Mouse (Mus musculus): ENCODE data around the gene Gm13285. TPM values are rescaled to one million over a fixed set of nuclear protein-coding genes. Genes with fewer than 3 reads are reported as not detected.
"Not testable (repeated sequence)": the region's sequence is repeated elsewhere in the genome, so short reads cannot be mapped to it uniquely, and the experiment has no call there.

Gene Gm13285
- polyA plus RNA-seq (2012; rRNA removed) = not detected in 2 replicates
- polyA plus RNA-seq (2014; fragmentation: Nextera tagmentation; extraction: Ambion mirVana) = 0.65 and 1.3 TPM in 2 replicates

- not testable (repeated sequence) for H3K9ac ChIP-seq (ENCODE audit: low read depth, low read length, severe bottlenecking); H3K36me3 ChIP-seq (ENCODE audit: control insufficient read depth, insufficient read depth, low read length); ATAC-seq (ENCODE audit: low FRiP score, low read depth); H3K4me1 ChIP-seq (ENCODE audit: control insufficient read depth, insufficient read depth, low read length); H3K4me2 ChIP-seq (replicated peaks; ENCODE audit: low read depth, low read length, severe bottlenecking); H3K27ac ChIP-seq (replicated peaks; ENCODE audit: low read depth, low read length); H3K4me3 ChIP-seq (replicated peaks; ENCODE audit: low read length); H3K9me3 ChIP-seq (ENCODE audit: control insufficient read depth, low read length); DNase-seq (ENCODE audit: low spot score); H3K27me3 ChIP-seq (ENCODE audit: control insufficient read depth, insufficient read depth, low read length)
- 12% methylated on average over 2 of the region's 7 CpGs for WGBS
These were observed at the start of gene Gm13285 for GRCm38 (mm10) chr4:88799365-88799764. Gene Gm13285, plus strand, starts transcription at chr4:88799665.

DNA sequence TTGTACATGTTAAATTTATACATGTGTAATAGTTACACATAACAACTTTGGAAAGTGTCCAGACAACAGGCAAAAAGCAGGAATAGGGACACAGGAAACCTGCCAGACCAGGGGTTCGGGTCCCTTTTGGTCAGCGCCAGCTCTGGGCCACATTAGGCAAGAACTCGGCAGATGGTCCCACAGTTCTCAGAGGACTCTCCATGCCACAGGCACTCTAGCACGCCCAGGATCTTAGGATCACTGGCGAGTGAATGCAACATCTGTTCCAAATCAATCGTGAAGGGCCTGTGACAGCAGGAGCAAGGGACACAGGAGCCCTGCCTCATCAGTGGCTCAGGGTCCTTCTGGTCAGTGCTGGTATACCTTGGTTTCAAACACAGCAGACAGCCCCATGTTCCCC, 49.5 kb upstream of the Gm13285 start:
- ATAC-seq (ENCODE audit: low FRiP score, low read depth) = no peak
- DNase-seq (ENCODE audit: low spot score) = no peak

GRCm38 (mm10) chr4:88754818-88755340, 44.6 kb upstream of the Gm13285 start, which contains the start of gene Gm13271:
Gene Gm13271, plus strand, starts transcription at chr4:88754868.
- H3K4me3 ChIP-seq (replicated peaks; ENCODE audit: low read length); H3K4me1 ChIP-seq (ENCODE audit: control insufficient read depth, insufficient read depth, low read length); H3K27me3 ChIP-seq (ENCODE audit: control insufficient read depth, insufficient read depth, low read length); H3K36me3 ChIP-seq (ENCODE audit: control insufficient read depth, insufficient read depth, low read length); H3K9ac ChIP-seq (ENCODE audit: low read depth, low read length, severe bottlenecking); H3K4me2 ChIP-seq (replicated peaks; ENCODE audit: low read depth, low read length, severe bottlenecking); DNase-seq (ENCODE audit: low spot score); H3K27ac ChIP-seq (replicated peaks; ENCODE audit: low read depth, low read length); H3K9me3 ChIP-seq (ENCODE audit: control insufficient read depth, low read length); ATAC-seq (ENCODE audit: low FRiP score, low read depth): not testable (repeated sequence)
- 75% methylated on average over 14 of the region's 15 CpGs for WGBS

More for the DNA sequence above, 49.5 kb upstream of the Gm13285 start:
- no peak overlapping the region for H3K9ac ChIP-seq (ENCODE audit: low read depth, low read length, severe bottlenecking)
- TF ChIP-seq POLR2A (IDR thresholded peaks at IDR 0.05; ENCODE audit: borderline replicate concordance, extremely low read depth, insufficient read depth, insufficient read length) = no peak
- no peak overlapping the region for H3K4me3 ChIP-seq (replicated peaks; ENCODE audit: low read length)
- H3K27me3 ChIP-seq (ENCODE audit: control insufficient read depth, insufficient read depth, low read length) = no peaks in the 10 kb centered on the region
- H3K4me1 ChIP-seq (ENCODE audit: control insufficient read depth, insufficient read depth, low read length) = peaks cover 6% of the 10 kb centered on the region; the same call in 1 of the 2 replicates
- H3K27ac ChIP-seq (replicated peaks; ENCODE audit: low read depth, low read length) = no peak overlapping the region
- H3K4me2 ChIP-seq (replicated peaks; ENCODE audit: low read depth, low read length, severe bottlenecking) = no peak overlapping the region
- H3K9me3 ChIP-seq (ENCODE audit: control insufficient read depth, low read length) = no peaks in the 10 kb centered on the region
- 19% methylated on average over 6 of the region's 6 CpGs for whole genome bisulfite sequencing
- H3K36me3 ChIP-seq (ENCODE audit: control insufficient read depth, insufficient read depth, low read length) = no peaks in the 10 kb centered on the region

DNA sequence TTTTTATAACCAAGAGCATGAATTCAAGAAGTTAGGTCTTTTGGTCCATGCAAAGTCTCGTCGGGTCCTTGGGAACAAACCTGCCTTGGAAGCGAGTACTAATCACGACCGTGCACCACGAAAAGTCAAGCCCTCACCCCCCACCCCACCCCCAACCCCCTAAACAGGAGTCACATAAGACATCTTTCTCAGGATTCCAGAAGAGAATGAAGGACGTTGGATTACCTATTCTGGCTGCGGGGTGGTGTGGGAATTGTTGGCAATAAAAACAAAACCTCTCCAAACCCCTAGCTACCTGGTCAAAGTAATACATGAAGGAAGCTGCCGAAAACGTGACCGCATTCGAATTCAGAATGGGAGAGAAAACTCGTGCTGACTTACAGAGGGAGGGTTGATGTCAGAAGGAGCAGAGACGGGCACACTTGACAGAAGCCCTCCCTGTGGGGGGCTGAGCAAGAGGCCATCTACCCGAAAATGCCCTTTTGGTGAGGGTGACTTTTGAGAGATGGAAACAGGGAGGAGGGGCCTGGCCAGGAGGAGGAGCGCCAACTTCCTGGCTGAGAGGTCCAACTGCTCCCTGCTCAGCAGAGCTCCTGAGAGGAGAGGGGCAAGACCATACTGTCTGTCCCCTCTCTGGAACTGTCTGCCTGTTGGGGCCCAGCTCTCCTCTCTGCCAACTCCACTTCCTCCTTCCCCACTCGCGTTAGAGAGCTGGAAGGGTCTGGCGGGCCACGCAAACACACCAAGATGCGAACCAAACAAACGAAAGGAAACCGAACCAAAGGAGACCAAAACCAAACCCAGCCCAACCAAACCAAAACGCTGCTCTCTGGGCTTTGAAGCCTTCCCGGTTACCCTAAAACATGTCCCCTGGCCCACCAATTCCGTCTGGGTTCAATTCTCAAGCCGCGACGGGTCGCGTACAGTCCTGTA, 42.6 kb upstream of the Gm13285 start:
- H3K4me2 ChIP-seq (replicated peaks; ENCODE audit: low read depth, low read length, severe bottlenecking) = peak overlapping the region; percentile 63
- not testable (repeated sequence) for DNase-seq (ENCODE audit: low spot score); H3K4me1 ChIP-seq (ENCODE audit: control insufficient read depth, insufficient read depth, low read length); H3K9me3 ChIP-seq (ENCODE audit: control insufficient read depth, low read length); H3K27me3 ChIP-seq (ENCODE audit: control insufficient read depth, insufficient read depth, low read length); H3K36me3 ChIP-seq (ENCODE audit: control insufficient read depth, insufficient read depth, low read length); ATAC-seq (ENCODE audit: low FRiP score, low read depth)
- WGBS = 11% methylated on average over 28 of the region's 31 CpGs
- H3K27ac ChIP-seq (replicated peaks; ENCODE audit: low read depth, low read length) = peak overlapping the region; percentile 91
- peak overlapping the region; percentile 47 for H3K4me3 ChIP-seq (replicated peaks; ENCODE audit: low read length)
- peak overlapping the region; percentile 68 for H3K9ac ChIP-seq (ENCODE audit: low read depth, low read length, severe bottlenecking)

DNA sequence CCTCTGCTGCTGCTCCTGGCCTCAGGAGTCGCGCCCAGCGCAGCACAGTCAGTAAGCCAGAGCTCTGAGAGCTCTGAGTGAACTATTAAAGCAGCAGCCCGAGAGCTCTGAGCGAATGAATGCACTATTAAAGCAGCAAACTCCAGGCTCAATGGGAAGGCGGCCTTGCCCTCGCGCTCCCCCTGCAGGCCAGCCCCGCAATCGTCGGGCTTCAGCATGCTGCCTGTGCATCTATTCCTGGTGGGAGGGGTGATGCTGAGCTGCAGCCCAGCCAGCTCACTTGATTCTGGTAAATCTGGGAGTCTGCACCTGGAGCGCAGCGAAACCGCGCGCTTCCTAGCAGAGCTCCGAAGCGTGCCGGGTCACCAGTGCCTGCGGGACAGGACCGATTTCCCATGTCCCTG, 41.8 kb upstream of the Gm13285 start:
- H3K36me3 ChIP-seq (ENCODE audit: control insufficient read depth, insufficient read depth, low read length); H3K27me3 ChIP-seq (ENCODE audit: control insufficient read depth, insufficient read depth, low read length); H3K4me1 ChIP-seq (ENCODE audit: control insufficient read depth, insufficient read depth, low read length); H3K9me3 ChIP-seq (ENCODE audit: control insufficient read depth, low read length): not testable (repeated sequence)
- TF ChIP-seq POLR2A (IDR thresholded peaks at IDR 0.05; ENCODE audit: borderline replicate concordance, extremely low read depth, insufficient read depth, insufficient read length) = 0 out of 2 replicates have a peak, but pooled peaks have one; percentile 16
- Histone ChIP-seq H3K4me2 (replicated peaks; ENCODE audit: low read depth, low read length, severe bottlenecking) (peak overlapping the region; percentile 63), H3K4me3 (replicated peaks; ENCODE audit: low read length) (peak overlapping the region; percentile 47), H3K27ac (replicated peaks; ENCODE audit: low read depth, low read length) (peak overlapping the region; percentile 91), H3K9ac (ENCODE audit: low read depth, low read length, severe bottlenecking) (peak overlapping the region; percentile 68)
- 0% methylated on average over 16 of the region's 21 CpGs for WGBS
- ATAC-seq (ENCODE audit: low FRiP score, low read depth) = peak; percentile 100
- DNase-seq (ENCODE audit: low spot score) = peak; percentile 94

DNA sequence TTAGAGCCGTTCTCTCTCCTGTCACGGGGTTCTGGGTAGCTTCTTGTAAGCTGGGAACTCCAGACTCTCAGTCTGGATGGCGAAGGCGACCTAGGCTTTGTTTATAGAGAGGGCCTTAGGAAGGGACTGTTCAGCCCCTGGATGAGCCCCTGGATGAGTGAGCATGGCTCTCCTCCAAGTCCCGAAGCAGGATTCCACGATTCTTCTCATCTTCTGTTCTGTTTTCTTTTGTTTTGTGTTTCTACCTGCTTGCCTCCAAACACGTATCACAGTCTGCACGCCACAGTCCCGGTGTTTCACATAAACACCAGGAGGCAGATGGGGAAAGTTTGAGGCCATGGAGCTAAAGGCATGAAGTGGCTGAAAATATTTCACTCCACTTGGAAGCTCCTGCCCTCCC, 40.7 kb upstream of the Gm13285 start:
- ATAC-seq (ENCODE audit: low FRiP score, low read depth) = not testable (repeated sequence)

GRCm38 (mm10) chr4:88759610-88760268, 39.7 kb upstream of the Gm13285 start, which contains the start of gene Gm13283:
Gene Gm13283, plus strand, starts transcription at chr4:88760119.
- Histone ChIP-seq H3K4me3 (replicated peaks; ENCODE audit: low read length) (peak within 1 kb of the TSS; percentile 31), H3K4me2 (replicated peaks; ENCODE audit: low read depth, low read length, severe bottlenecking) (peak within 1 kb of the TSS; percentile 37; the same call in 1 of the 2 replicates)
- H3K9me3 ChIP-seq (ENCODE audit: control insufficient read depth, low read length); H3K27me3 ChIP-seq (ENCODE audit: control insufficient read depth, insufficient read depth, low read length); H3K4me1 ChIP-seq (ENCODE audit: control insufficient read depth, insufficient read depth, low read length); ATAC-seq (ENCODE audit: low FRiP score, low read depth); H3K36me3 ChIP-seq (ENCODE audit: control insufficient read depth, insufficient read depth, low read length); DNase-seq (ENCODE audit: low spot score); H3K9ac ChIP-seq (ENCODE audit: low read depth, low read length, severe bottlenecking); H3K27ac ChIP-seq (replicated peaks; ENCODE audit: low read depth, low read length): not testable (repeated sequence)
- 28% methylated on average over 7 of the region's 14 CpGs for WGBS

More for the DNA sequence above, 40.7 kb upstream of the Gm13285 start:
- H3K27ac ChIP-seq (replicated peaks; ENCODE audit: low read depth, low read length); H3K4me3 ChIP-seq (replicated peaks; ENCODE audit: low read length); DNase-seq (ENCODE audit: low spot score); H3K4me2 ChIP-seq (replicated peaks; ENCODE audit: low read depth, low read length, severe bottlenecking); H3K4me1 ChIP-seq (ENCODE audit: control insufficient read depth, insufficient read depth, low read length); H3K9ac ChIP-seq (ENCODE audit: low read depth, low read length, severe bottlenecking); H3K36me3 ChIP-seq (ENCODE audit: control insufficient read depth, insufficient read depth, low read length); H3K9me3 ChIP-seq (ENCODE audit: control insufficient read depth, low read length); H3K27me3 ChIP-seq (ENCODE audit: control insufficient read depth, insufficient read depth, low read length): not testable (repeated sequence)
- 89% methylated on average over 9 of the region's 9 CpGs for WGBS

Measured in limb, embryonic 14.5 days (tissue).